Mouse (Mus musculus) limb, embryonic 10.5 days (tissue): ENCODE data around the gene Rcl1. TPM values are rescaled to one million over a fixed set of nuclear protein-coding genes. Genes with fewer than 3 reads are reported as not detected.

Experiments
- DNase-seq: peaks from one replicate; pipeline ENCODE4 v3.0.0-alpha.2; 2017; ENCODE audit warnings: low spot score
- H3K27ac ChIP-seq: fragments of 300-500 bp; sonication (generic); 2 replicates; pipeline ENCODE4 v1.5.1; 2016; ENCODE audit warnings: mild to moderate bottlenecking
- H3K27me3 ChIP-seq: fragments of 300-500 bp; sonication (generic); 2 replicates; pipeline ENCODE4 v1.6.1; 2016; ENCODE audit warnings: low read depth, mild to moderate bottlenecking; ENCODE audit not compliant: poor library complexity, severe bottlenecking
- H3K36me3 ChIP-seq: fragments of 300-500 bp; sonication (generic); 2 replicates; pipeline ENCODE4 v1.6.1; 2016; ENCODE audit warnings: mild to moderate bottlenecking, moderate library complexity
- H3K4me1 ChIP-seq: fragments of 300-500 bp; sonication (generic); 2 replicates; pipeline ENCODE4 v1.6.1; 2016
- H3K4me3 ChIP-seq: fragments of 300-500 bp; sonication (generic); 2 replicates; pipeline ENCODE4 v1.5.1; 2016; ENCODE audit warnings: mild to moderate bottlenecking, moderate library complexity
- H3K9me3 ChIP-seq: fragments of 300-500 bp; sonication (generic); replicated peaks from 2 replicates; pipeline ENCODE4 v1.6.1; 2016; ENCODE audit warnings: mild to moderate bottlenecking
- WGBS: fragments of 180-500 bp; shearing (Covaris S2); methylation state at CpG from one replicate; pipeline ENCODE4 v1.1.7; 2016; 5-methylcytosine and 5-hydroxymethylcytosine counted together
- polyA plus RNA-seq: library from polyadenylated mRNA; unstranded; fragments of >200 nt; fragmentation: Nextera tagmentation; extraction: Ambion mirVana; gene quantifications from 2 replicates; pipeline ENCODE4 v1.2.1, GENCODE M21; 2016

Rcl1 gene
- polyA plus RNA-seq, 1 experiment from 2014 or later, result 84.4 TPM

- WGBS, result 81% methylated on average over 6 of the region's 6 CpGs
- Histone ChIP-seq H3K36me3 (no peaks in the 10 kb centered on the region), H3K27ac (no peak overlapping the region), H3K27me3 (no peaks in the 10 kb centered on the region), H3K9me3 (no peaks in the 10 kb centered on the region), H3K4me3 (no peak overlapping the region), H3K4me1 (no peaks in the 10 kb centered on the region)
- no peak for DNase-seq
Observed at GRCm38 (mm10) chr19:29088628-29089027, 12.5 kb upstream of the Rcl1 start.

GRCm38 (mm10) chr19:29092194-29092593, 9.0 kb upstream of the Rcl1 start:
- Histone ChIP-seq H3K4me1 (no peaks in the 10 kb centered on the region), H3K27ac (no peak overlapping the region), H3K27me3 (no peaks in the 10 kb centered on the region), H3K9me3 (no peaks in the 10 kb centered on the region), H3K4me3 (no peak overlapping the region), H3K36me3 (no peaks in the 10 kb centered on the region)
- no peak for DNase-seq

GRCm38 (mm10) chr19:29099106-29099505, 2.1 kb upstream of the Rcl1 start:
- Histone ChIP-seq H3K36me3 (no peaks in the 10 kb centered on the region), H3K4me1 (peaks cover 13% of the 10 kb centered on the region; the same call in 1 of the 2 replicates), H3K27ac (no peak overlapping the region), H3K4me3 (no peak overlapping the region), H3K27me3 (no peaks in the 10 kb centered on the region), H3K9me3 (no peaks in the 10 kb centered on the region)
- DNase-seq, result no peak
- 84% methylated on average over 5 of the region's 5 CpGs for WGBS

GRCm38 (mm10) chr19:29099596-29099995, 1.6 kb upstream of the Rcl1 start:
- H3K27ac ChIP-seq, result no peak overlapping the region
- H3K36me3 ChIP-seq, result peaks cover 4% of the 10 kb centered on the region; the same call in 1 of the 2 replicates
- peaks cover 13% of the 10 kb centered on the region; the same call in 1 of the 2 replicates for H3K4me1 ChIP-seq
- H3K4me3 ChIP-seq, result no peak overlapping the region
- 90% methylated on average over 4 of the region's 4 CpGs for WGBS
- no peak for DNase-seq
- no peaks in the 10 kb centered on the region for H3K9me3 ChIP-seq
- H3K27me3 ChIP-seq, result no peaks in the 10 kb centered on the region

- Histone ChIP-seq H3K27ac (peak overlapping the region; percentile 91), H3K4me1 (peaks cover 13% of the 10 kb centered on the region; the same call in 1 of the 2 replicates)
- WGBS, result 31% methylated on average over 8 of the region's 8 CpGs
Observed at GRCm38 (mm10) chr19:29100261-29100660, 914 bp upstream of the Rcl1 start.

GRCm38 (mm10) chr19:29101591-29101990, 416 bp downstream of the Rcl1 start:
- 0% methylated on average over 27 of the region's 27 CpGs for WGBS

More at GRCm38 (mm10) chr19:29100261-29100660, 914 bp upstream of the Rcl1 start:
- Histone ChIP-seq H3K36me3 (peaks cover 5% of the 10 kb centered on the region; the same call in 1 of the 2 replicates), H3K9me3 (no peaks in the 10 kb centered on the region), H3K4me3 (peak overlapping the region; percentile 96), H3K27me3 (no peaks in the 10 kb centered on the region)
- DNase-seq, result no peak

GRCm38 (mm10) chr19:29102098-29102497, 923 bp downstream of the Rcl1 start:
- no peaks in the 10 kb centered on the region for H3K27me3 ChIP-seq
- no peak for DNase-seq
- H3K9me3 ChIP-seq, result no peaks in the 10 kb centered on the region
- peaks cover 20% of the 10 kb centered on the region for H3K36me3 ChIP-seq
- H3K27ac ChIP-seq, result peak overlapping the region; percentile 91
- H3K4me1 ChIP-seq, result peaks cover 13% of the 10 kb centered on the region; the same call in 1 of the 2 replicates
- 14% methylated on average over 13 of the region's 13 CpGs for WGBS
- peak overlapping the region; percentile 96 for H3K4me3 ChIP-seq

More at GRCm38 (mm10) chr19:29101591-29101990, 416 bp downstream of the Rcl1 start:
- Histone ChIP-seq H3K27me3 (no peaks in the 10 kb centered on the region), H3K4me1 (peaks cover 13% of the 10 kb centered on the region; the same call in 1 of the 2 replicates), H3K9me3 (no peaks in the 10 kb centered on the region), H3K4me3 (peak overlapping the region; percentile 96), H3K27ac (peak overlapping the region; percentile 91), H3K36me3 (peaks cover 14% of the 10 kb centered on the region)
- DNase-seq, result no peak

- Histone ChIP-seq H3K27me3 (no peaks in the 10 kb centered on the region), H3K27ac (no peak overlapping the region), H3K9me3 (no peaks in the 10 kb centered on the region), H3K36me3 (peaks cover 21% of the 10 kb centered on the region), H3K4me1 (peaks cover 4% of the 10 kb centered on the region; the same call in 1 of the 2 replicates), H3K4me3 (no peak overlapping the region)
- DNase-seq, result no peak
- 93% methylated on average over 4 of the region's 4 CpGs for WGBS
Observed at GRCm38 (mm10) chr19:29105816-29106215, 4.6 kb downstream of the Rcl1 start.

- Histone ChIP-seq H3K9me3 (no peaks in the 10 kb centered on the region), H3K27me3 (no peaks in the 10 kb centered on the region), H3K4me3 (no peak overlapping the region), H3K36me3 (peaks cover 21% of the 10 kb centered on the region), H3K27ac (no peak overlapping the region), H3K4me1 (peaks cover 4% of the 10 kb centered on the region; the same call in 1 of the 2 replicates)
- DNase-seq, result no peak
- 95% methylated on average over 5 of the region's 5 CpGs for WGBS
Observed at GRCm38 (mm10) chr19:29106261-29106660, 5.1 kb downstream of the Rcl1 start.

GRCm38 (mm10) chr19:29112662-29113061, 11.5 kb downstream of the Rcl1 start:
- no peak for DNase-seq
- Histone ChIP-seq H3K27ac (no peak overlapping the region), H3K36me3 (peaks cover 19% of the 10 kb centered on the region), H3K27me3 (no peaks in the 10 kb centered on the region), H3K4me1 (0 out of 2 replicates have a peak, but pooled peaks cover 4% of the 10 kb centered on the region), H3K9me3 (no peaks in the 10 kb centered on the region), H3K4me3 (no peak overlapping the region)
- WGBS, result 83% methylated on average over 8 of the region's 8 CpGs

GRCm38 (mm10) chr19:29113746-29114649, 12.8 kb downstream of the Rcl1 start:
- Histone ChIP-seq H3K4me3 (no peak overlapping the region), H3K4me1 (0 out of 2 replicates have a peak, but pooled peaks cover 4% of the 10 kb centered on the region), H3K36me3 (peaks cover 32% of the 10 kb centered on the region), H3K27me3 (no peaks in the 10 kb centered on the region), H3K9me3 (no peaks in the 10 kb centered on the region), H3K27ac (no peak overlapping the region)
- DNase-seq, result no peak
- 97% methylated on average over 10 of the region's 10 CpGs for WGBS

GRCm38 (mm10) chr19:29116796-29117195, 15.6 kb downstream of the Rcl1 start:
- Histone ChIP-seq H3K27ac (no peak overlapping the region), H3K27me3 (no peaks in the 10 kb centered on the region), H3K9me3 (no peaks in the 10 kb centered on the region), H3K4me1 (0 out of 2 replicates have a peak, but pooled peaks cover 4% of the 10 kb centered on the region), H3K36me3 (peaks cover 59% of the 10 kb centered on the region), H3K4me3 (no peak overlapping the region)
- 95% methylated on average over 6 of the region's 6 CpGs for WGBS
- DNase-seq, result no peak

GRCm38 (mm10) chr19:29118196-29118595, 17.0 kb downstream of the Rcl1 start:
- 90% methylated on average over 13 of the region's 13 CpGs for WGBS
- Histone ChIP-seq H3K27ac (no peak overlapping the region), H3K4me3 (no peak overlapping the region), H3K9me3 (no peaks in the 10 kb centered on the region), H3K4me1 (no peaks in the 10 kb centered on the region), H3K36me3 (peaks cover 64% of the 10 kb centered on the region), H3K27me3 (no peaks in the 10 kb centered on the region)
- no peak for DNase-seq
